Mouse (Mus musculus) B cell, adult (primary cell): ENCODE data around the gene Ifi211. TPM values are rescaled to one million over a fixed set of nuclear protein-coding genes. Genes with fewer than 3 reads are reported as not detected.

Experiments
- total RNA-seq: library from RNA; stranded (reverse); gene quantifications from 4 replicates; pipeline ENCODE4 v1.2.4, GENCODE M21; 2023; ENCODE audit not compliant: inconsistent age

Ifi211 gene
- 0.51 to 0.99 TPM in 2 of 4 replicates, not detected in the others for total RNA-seq

DNA sequence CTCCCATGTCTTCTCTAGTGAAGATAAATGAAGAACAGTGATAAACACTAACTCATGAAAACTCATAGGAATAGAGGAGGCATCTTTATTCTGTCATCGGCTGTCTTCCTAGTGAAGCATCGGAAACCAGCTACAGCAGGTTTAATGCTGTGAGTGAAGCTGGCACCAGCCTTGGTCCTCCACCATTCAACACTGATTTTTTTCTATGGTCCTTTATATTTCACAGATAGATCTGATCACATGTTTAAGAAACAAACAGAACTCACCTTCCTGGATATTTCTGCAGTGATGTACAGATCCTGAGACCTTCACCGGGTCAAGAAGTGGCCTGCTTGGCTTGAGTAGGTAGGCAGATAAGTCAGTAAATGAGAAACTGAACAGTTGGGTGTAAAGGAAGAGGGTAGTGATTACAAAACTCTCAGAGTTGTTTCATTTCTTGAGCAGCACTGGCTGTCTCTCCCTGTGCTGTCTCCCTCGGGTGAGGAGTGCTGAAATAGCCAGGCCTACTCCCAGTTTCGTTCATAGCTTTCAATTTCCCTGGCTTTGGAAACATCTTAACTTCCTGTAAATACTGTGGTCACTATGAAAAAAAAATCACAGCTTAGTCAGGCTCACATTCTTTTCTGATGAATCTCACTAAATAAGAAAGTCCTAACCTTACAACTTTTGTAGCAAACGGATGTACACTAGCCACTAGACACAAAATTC, at the start of gene Ifi211:
Gene Ifi211 (minus strand): TSS at position 499 of the 708 bp plus-strand sequence.

DNA sequence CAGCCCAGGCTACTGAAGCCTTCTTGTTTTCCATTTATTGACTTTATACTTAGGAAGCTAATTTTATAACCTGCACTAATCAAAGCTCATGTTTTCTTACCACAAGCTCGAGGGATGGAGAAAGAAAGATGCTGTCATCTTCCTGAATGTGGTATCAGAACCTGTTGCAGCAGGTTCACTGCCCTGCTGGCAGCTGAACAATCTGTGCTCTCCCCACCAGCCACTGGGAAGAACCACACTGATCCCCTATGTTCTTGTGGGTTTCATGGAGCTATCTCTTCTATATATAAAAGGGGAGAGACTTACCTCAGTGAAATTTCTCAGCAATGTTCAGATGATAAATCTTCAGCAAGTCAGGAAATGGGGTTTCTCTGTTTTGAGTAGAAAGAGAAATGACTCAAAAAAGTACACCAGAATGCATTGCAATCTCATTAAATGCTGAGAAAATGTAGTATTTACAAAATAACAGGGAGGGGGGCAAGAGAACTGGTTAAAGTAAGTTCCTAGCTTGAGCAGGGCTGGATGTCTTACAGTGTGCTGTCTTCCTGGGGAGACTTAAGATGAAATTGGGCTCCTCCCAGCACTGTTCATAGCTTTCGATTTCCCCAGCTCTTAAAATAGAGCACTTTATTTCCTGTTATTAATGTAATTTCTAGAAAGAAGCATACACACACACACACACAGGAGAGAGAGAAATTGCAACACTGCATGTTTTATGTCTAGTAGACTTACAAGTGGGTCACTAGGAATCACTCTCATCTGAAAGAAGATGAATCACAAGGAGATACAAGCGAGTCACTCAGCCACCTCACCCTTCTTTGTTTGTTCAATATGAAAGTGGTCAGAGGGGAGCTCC, 29.3 kb upstream of the Ifi211 start, which contains the start of the genes Mndal and Ifi203:
Gene Mndal (minus strand): TSS at position 568 of the 856 bp plus-strand sequence.
Gene Ifi203 (minus strand): TSS at position 749 of the 856 bp plus-strand sequence.

Other genes with a start within 250 kb of the Ifi211 start
- gene Ifi208, start 239.4 kb downstream of the Ifi211 start, total RNA-seq = 29.7 to 53.1 TPM (median 36.8 TPM) in 4 replicates
- 1.6 to 2.9 TPM (median 1.7 TPM) in 4 replicates for gene Ifi207, start 171.3 kb downstream of the Ifi211 start, total RNA-seq
- gene Ifi204, start 146.1 kb downstream of the Ifi211 start, total RNA-seq = 9.5 to 13.4 TPM (median 12.1 TPM) in 4 replicates
- 501 to 587 TPM (median 554 TPM) in 4 replicates for gene Mndal, start 29.4 kb upstream of the Ifi211 start, total RNA-seq
- 256 to 308 TPM (median 264 TPM) in 4 replicates for gene Ifi203, start 29.6 kb upstream of the Ifi211 start, total RNA-seq
- not detected in 4 replicates for gene Ifi202b, start 69.7 kb upstream of the Ifi211 start, total RNA-seq
- 5.7 to 11.8 TPM (median 6.6 TPM) in 4 replicates for gene Ifi205, start 118.8 kb upstream of the Ifi211 start, total RNA-seq
- gene Olfr433, start 127.7 kb upstream of the Ifi211 start, total RNA-seq = 0.18 to 0.35 TPM (median 0.28 TPM) in 4 replicates
- not detected in 4 replicates for gene Olfr432, start 136.2 kb upstream of the Ifi211 start, total RNA-seq
- gene Olfr430, start 153.6 kb upstream of the Ifi211 start, total RNA-seq = not detected in 4 replicates
- not detected in 4 replicates for gene Olfr429, start 171.3 kb upstream of the Ifi211 start, total RNA-seq
- not detected in 4 replicates for gene Olfr427, start 183.8 kb upstream of the Ifi211 start, total RNA-seq
- gene Olfr231, start 208.1 kb upstream of the Ifi211 start, total RNA-seq = not detected in 4 replicates
- not detected in 4 replicates for gene Olfr424, start 218.5 kb upstream of the Ifi211 start, total RNA-seq
- not detected in 4 replicates for gene Olfr420, start 242.6 kb upstream of the Ifi211 start, total RNA-seq